Mouse (Mus musculus) limb, embryonic 11.5 days (tissue): ENCODE results near the gene Padi6. TPM values are rescaled to one million over a fixed set of nuclear protein-coding genes. Genes with fewer than 3 reads are reported as not detected.

Experiments used
- ATAC-seq: fragments of 200-750 bp; cut with Nextera tagmentation; 2 replicates; pipeline ENCODE4 v1.8.0; 2017; ENCODE audit warnings: low read depth; ENCODE audit not compliant: insufficient number of reproducible peaks, low FRiP score, low TSS enrichment
- DNase-seq: peaks from one replicate; pipeline ENCODE4 v3.0.0-alpha.2; 2015; ENCODE audit warnings: low spot score
- H3K27ac ChIP-seq: fragments of 300-500 bp; sonication (generic); replicated peaks from 2 replicates; pipeline ENCODE4 v1.5.1; 2014; ENCODE audit warnings: low read depth, mild to moderate bottlenecking, low read length
- H3K27me3 ChIP-seq: fragments of 300-500 bp; sonication (generic); 2 replicates; pipeline ENCODE4 v1.6.1; 2014; ENCODE audit warnings: mild to moderate bottlenecking, low read length, mixed read lengths; ENCODE audit not compliant: control insufficient read depth, insufficient read depth
- H3K36me3 ChIP-seq: fragments of 300-500 bp; sonication (generic); 2 replicates; pipeline ENCODE4 v1.6.1; 2014; ENCODE audit warnings: mild to moderate bottlenecking, low read length, moderate library complexity, mixed read lengths; ENCODE audit not compliant: control insufficient read depth, insufficient read depth
- H3K4me1 ChIP-seq: fragments of 300-500 bp; sonication (generic); 2 replicates; pipeline ENCODE4 v1.6.1; 2014; ENCODE audit warnings: low read length, mixed read lengths; ENCODE audit not compliant: control insufficient read depth, insufficient read depth
- H3K4me2 ChIP-seq: fragments of 300-500 bp; sonication (generic); 2 replicates; pipeline ENCODE4 v1.6.1; 2014; ENCODE audit warnings: low read depth, mild to moderate bottlenecking, moderate library complexity; ENCODE audit not compliant: severe bottlenecking
- H3K4me3 ChIP-seq: fragments of 300-500 bp; sonication (generic); 2 replicates; pipeline ENCODE4 v1.5.1; 2014; ENCODE audit warnings: low read depth, low read length
- H3K9ac ChIP-seq: fragments of 300-500 bp; sonication (generic); 2 replicates; pipeline ENCODE4 v1.6.1; 2014; ENCODE audit warnings: mild to moderate bottlenecking, low read length
- H3K9me3 ChIP-seq: fragments of 300-500 bp; sonication (generic); 2 replicates; pipeline ENCODE4 v1.6.1; 2016; ENCODE audit warnings: low read length; ENCODE audit not compliant: control insufficient read depth
- whole genome bisulfite sequencing: fragments of 180-500 bp; shearing (Covaris S2); extraction: QIAGEN DNeasy Blood & Tissue Kit; methylation state at CpG from one replicate; pipeline ENCODE4 v1.1.7; 2014; 5-methylcytosine and 5-hydroxymethylcytosine counted together
- polyA plus RNA-seq: library from polyadenylated mRNA; unstranded; fragments of >200 nt; fragmentation: Nextera tagmentation; extraction: Ambion mirVana; gene quantifications from 2 replicates; pipeline ENCODE4 v1.2.1, GENCODE M21; 2014

Padi6 gene
- polyA plus RNA-seq, 1 experiment from 2014 or later, result 0.11 TPM

DNA sequence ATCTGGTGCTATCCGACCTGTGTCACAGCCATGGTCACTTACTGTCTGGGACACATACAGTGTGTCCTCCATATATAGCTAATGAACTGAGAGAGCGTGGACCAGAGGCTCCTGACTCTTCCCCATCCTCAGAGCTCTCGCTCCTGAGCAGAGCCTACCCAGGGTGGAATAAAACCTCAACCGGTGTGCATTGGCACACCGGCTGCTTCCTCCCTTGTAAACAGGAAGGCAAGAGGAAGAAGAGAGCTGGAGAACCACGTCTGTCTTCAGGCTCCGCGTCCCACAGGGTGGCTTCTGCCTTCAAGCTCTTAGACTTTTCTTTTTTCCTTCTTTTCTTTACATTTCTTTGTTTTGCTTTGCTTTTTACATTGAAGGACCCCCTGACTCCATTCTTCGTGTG, 40.4 kb upstream of the Padi6 start:
- ATAC-seq (no peak), DNase-seq (no peak)
- no peaks in the 10 kb centered on the region for H3K36me3 ChIP-seq
- H3K4me3 ChIP-seq, result no peak overlapping the region
- 89% methylated on average over 9 of the region's 9 CpGs for WGBS
- H3K9ac ChIP-seq, result no peak overlapping the region
- no peaks in the 10 kb centered on the region for H3K9me3 ChIP-seq
- no peaks in the 10 kb centered on the region for H3K4me1 ChIP-seq
- no peak overlapping the region for H3K4me2 ChIP-seq
- H3K27me3 ChIP-seq, result no peaks in the 10 kb centered on the region
- no peak overlapping the region for H3K27ac ChIP-seq

DNA sequence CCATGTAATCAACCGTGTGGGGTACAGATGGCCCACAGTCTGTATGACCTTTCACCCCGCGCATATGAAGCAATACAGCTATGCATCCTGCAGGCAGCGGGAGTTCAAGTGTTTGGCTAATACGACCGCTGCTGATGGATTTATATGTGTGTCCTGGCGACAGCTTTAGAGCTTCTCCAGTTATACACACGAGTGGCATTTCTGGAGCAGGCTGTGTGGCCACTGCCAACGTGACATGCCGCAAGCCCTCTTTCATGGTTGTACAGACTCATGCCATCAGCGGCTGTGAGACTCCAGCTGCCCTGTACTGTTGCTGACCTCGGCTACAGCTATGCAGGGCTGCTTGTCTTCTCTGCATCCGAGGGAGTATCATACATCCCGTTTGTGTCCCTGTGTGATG, 38.1 kb upstream of the Padi6 start:
- no peak overlapping the region for H3K4me2 ChIP-seq
- H3K4me1 ChIP-seq, result no peaks in the 10 kb centered on the region
- ATAC-seq (no peak), DNase-seq (no peak)
- no peaks in the 10 kb centered on the region for H3K9me3 ChIP-seq
- no peak overlapping the region for H3K27ac ChIP-seq
- H3K27me3 ChIP-seq, result no peaks in the 10 kb centered on the region
- no peaks in the 10 kb centered on the region for H3K36me3 ChIP-seq
- 75% methylated on average over 14 of the region's 14 CpGs for WGBS
- no peak overlapping the region for H3K4me3 ChIP-seq
- no peak overlapping the region for H3K9ac ChIP-seq

DNA sequence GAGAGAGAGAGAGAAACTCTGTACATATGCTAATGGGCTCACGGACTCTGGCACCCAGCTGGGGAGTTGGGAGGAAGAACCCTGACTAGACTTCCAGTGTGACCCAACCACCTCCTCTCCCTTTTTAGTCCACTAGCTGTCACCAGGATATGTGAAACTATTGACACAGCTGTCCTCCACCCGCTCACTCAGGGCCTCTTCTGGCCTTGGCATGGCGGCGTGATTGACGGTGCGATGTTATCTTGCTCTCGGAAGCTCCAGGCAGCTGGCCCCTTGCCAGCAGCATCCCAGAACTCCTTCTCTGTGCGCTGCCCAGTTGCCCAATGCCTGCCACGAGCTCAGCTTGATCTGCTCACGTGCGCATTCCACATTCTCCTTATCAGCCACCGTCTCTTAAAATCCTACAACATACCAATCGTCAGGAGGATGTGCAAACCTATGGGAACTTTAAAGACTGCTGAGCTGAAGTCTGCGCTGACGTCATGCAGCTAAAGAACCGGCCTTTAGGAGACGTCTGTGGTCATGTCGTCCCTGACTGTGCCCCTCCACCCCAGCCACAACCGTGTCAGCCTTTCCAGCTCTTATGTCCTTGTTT, 37.5 kb upstream of the Padi6 start:
- Histone ChIP-seq H3K27me3 (no peaks in the 10 kb centered on the region), H3K27ac (no peak overlapping the region), H3K36me3 (no peaks in the 10 kb centered on the region), H3K4me1 (no peaks in the 10 kb centered on the region), H3K4me2 (no peak overlapping the region), H3K4me3 (no peak overlapping the region), H3K9me3 (no peaks in the 10 kb centered on the region), H3K9ac (no peak overlapping the region)
- WGBS, result 60% methylated on average over 19 of the region's 19 CpGs
- DNase-seq, result no peak
- ATAC-seq, result no peak

DNA sequence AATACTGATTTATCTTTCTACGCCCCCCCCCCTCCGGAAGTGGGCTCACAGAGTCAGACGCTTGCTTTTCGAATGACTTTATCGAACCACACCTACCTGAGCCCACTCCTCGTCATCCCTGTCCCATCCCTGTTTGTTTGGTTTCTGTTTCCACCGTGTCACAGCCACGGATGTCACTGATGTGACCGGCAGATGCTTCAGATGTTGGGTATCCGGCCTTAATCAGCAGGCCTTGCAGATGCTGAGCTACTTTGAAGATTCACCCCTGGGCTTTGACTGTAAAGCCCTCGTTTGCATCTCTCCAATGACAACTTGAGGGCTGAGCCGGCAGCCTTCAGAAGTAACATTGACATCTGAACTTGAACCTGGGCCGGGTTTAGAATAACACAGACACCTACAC, 34.2 kb upstream of the Padi6 start:
- Histone ChIP-seq H3K27me3 (no peaks in the 10 kb centered on the region), H3K27ac (no peak overlapping the region), H3K4me1 (no peaks in the 10 kb centered on the region), H3K9me3 (no peaks in the 10 kb centered on the region), H3K36me3 (no peaks in the 10 kb centered on the region), H3K4me2 (no peak overlapping the region), H3K4me3 (no peak overlapping the region), H3K9ac (no peak overlapping the region)
- 74% methylated on average over 13 of the region's 13 CpGs for WGBS
- DNase-seq (no peak), ATAC-seq (no peak)

DNA sequence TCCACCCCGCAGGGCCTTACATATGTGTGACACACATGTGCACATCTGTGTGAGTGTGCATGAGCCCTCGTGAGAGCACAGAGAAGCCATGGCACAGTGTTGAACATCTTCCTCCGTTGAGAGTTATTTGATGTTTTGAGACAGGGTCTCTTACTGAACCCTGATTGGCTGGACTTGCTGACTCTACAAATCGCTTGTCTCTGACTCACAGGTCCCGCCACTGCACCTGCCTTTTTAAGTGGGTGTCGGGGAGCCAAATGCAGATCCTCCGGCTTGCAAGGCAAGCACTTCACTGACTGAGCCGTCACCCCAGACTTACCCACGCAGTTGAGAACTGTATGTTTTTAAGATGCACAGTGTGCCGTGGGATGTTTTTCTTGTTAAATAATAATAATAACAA, 33.4 kb upstream of the Padi6 start:
- H3K4me1 ChIP-seq, result no peaks in the 10 kb centered on the region
- no peaks in the 10 kb centered on the region for H3K36me3 ChIP-seq
- no peak overlapping the region for H3K27ac ChIP-seq

DNA sequence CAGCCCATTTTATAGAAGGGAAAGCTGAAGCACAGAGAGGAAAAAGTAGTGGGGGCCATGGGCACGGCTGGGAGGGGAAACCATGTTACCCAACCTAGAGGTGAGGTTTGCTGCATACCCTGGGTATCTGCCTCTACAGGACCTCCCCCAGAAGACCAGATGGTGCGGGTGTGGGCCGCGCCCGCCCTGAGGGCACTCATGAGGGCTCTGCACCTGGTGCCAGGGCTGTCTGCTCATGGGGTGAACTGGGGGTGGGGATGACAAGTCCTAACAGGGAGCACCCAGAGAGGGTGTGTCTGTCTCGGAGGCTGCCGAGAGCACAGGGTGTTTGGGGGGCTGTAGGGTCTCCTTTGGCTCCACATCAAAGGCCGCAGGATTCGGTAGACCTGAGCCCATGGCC, 32.5 kb upstream of the Padi6 start:
- H3K4me1 ChIP-seq, result no peaks in the 10 kb centered on the region
- H3K9me3 ChIP-seq, result no peaks in the 10 kb centered on the region
- H3K9ac ChIP-seq, result no peak overlapping the region
- no peak for DNase-seq
- no peak overlapping the region for H3K27ac ChIP-seq
- no peak overlapping the region for H3K4me2 ChIP-seq
- WGBS, result 88% methylated on average over 9 of the region's 9 CpGs
- H3K4me3 ChIP-seq, result no peak overlapping the region
- H3K36me3 ChIP-seq, result no peaks in the 10 kb centered on the region
- ATAC-seq, result no peak
- H3K27me3 ChIP-seq, result no peaks in the 10 kb centered on the region

More for the DNA sequence above, 33.4 kb upstream of the Padi6 start:
- Histone ChIP-seq H3K4me2 (no peak overlapping the region), H3K27me3 (no peaks in the 10 kb centered on the region), H3K9me3 (no peaks in the 10 kb centered on the region), H3K4me3 (no peak overlapping the region), H3K9ac (no peak overlapping the region)
- ATAC-seq, result no peak
- WGBS, result 86% methylated on average over 10 of the region's 10 CpGs
- no peak for DNase-seq

DNA sequence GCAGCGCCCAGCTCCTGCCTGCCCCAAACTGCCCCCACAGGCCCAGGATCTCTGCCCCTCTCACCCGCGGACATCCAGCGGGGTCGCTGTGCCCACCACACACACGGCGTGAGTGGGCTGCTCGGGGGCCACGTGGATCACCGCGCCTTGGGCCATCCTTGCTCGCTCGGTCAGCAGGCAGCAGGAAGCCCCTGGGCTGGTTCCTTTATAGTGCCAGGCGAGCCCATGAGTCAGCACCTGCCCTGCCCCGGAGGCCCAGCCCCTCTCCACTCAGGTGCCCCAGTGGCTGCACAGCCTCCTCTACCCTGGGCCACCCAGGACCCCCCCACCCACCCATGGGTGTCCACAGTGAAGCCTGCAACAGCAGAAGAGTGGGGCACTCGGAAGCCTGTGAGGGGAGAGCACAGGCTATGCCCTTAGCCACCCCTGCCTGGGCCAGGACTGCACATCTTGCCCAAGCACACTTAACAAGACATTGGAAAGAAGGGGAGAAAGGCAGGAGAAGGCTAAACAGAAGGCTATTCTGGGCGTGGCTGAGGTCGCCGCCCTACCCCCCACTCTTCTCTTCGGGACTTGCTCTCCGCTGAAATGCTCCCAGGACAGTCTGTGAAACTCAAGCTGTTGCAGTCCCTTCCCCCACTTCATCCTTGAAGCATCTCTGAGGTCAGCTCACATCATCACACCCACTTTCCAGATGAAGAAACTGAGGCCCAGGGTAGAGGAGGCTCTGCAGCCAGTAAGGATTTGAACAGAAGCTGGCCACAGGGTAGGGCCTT, 31.8 kb upstream of the Padi6 start, which contains the start of gene Padi4:
Padi4 (minus strand) TSS at position 212 of the 776 bp plus-strand sequence.
- 88% methylated on average over 21 of the region's 21 CpGs for WGBS
- DNase-seq (no peak), ATAC-seq (no peak)
- Histone ChIP-seq H3K27ac (no peak within 1 kb of the TSS), H3K4me1 (no peaks in the 10 kb centered on the region), H3K9me3 (no peaks in the 10 kb centered on the region), H3K27me3 (no peaks in the 10 kb centered on the region), H3K9ac (no peak within 1 kb of the TSS), H3K4me3 (no peak within 1 kb of the TSS), H3K36me3 (no peaks in the 10 kb centered on the region), H3K4me2 (no peak within 1 kb of the TSS)

DNA sequence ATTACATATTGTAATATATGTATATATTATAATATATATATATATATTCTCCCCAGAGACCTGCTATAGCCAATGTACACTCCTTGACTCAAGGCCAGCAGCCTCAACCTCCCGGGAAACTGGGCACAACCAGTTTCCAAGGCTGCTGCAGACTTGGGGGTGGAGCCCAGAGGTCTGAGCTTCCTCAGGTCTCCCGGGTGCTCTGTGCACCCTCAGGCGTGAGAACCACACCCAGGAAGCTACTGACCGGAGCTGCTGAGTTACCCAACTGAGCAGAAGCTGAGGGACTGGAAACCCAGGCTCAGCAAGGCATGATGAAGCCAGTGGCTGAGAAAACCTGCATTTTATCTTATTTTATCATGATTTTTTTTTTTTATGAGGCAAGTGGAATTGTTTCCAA, 28.6 kb upstream of the Padi6 start:
- no peak for DNase-seq
- Histone ChIP-seq H3K4me2 (no peak overlapping the region), H3K4me1 (no peaks in the 10 kb centered on the region), H3K27me3 (no peaks in the 10 kb centered on the region), H3K27ac (no peak overlapping the region), H3K4me3 (no peak overlapping the region), H3K36me3 (no peaks in the 10 kb centered on the region), H3K9ac (no peak overlapping the region), H3K9me3 (no peaks in the 10 kb centered on the region)
- ATAC-seq, result no peak
- 36% methylated on average over 4 of the region's 4 CpGs for WGBS
